Mouse (Mus musculus) kidney, adult 2 months (tissue): ENCODE measurements around the gene Cntnap4.

Source experiments
- CTCF ChIP-seq: fragments of 200-500 bp; conservative IDR thresholded peaks from 2 replicates; pipeline ENCODE4 v1.5.1; 2011; ENCODE audit warnings: low read depth, mild to moderate bottlenecking, control low read depth, low read length, moderate library complexity, mixed read lengths; ENCODE audit not compliant: insufficient read depth, insufficient read length
- POLR2A ChIP-seq: fragments of 200-500 bp; IDR thresholded peaks from one replicate; pipeline ENCODE4 v1.6.1; 2011; ENCODE audit warnings: low read depth, low read length, control low read depth

GRCm38 (mm10) chr8:112803058-112803457 lies 233.2 kb downstream of the Cntnap4 start:
- TF ChIP-seq CTCF (no peak), POLR2A (no peak)
